Mouse (Mus musculus) c-Kit-negative CD71-positive TER-119-positive erythroid progenitor cells, embryonic 14.5 days (primary cell): Measurements from ENCODE around the gene Tmem268.

Experiments
- DNase-seq: peaks from one replicate; pipeline ENCODE4 v3.0.0-alpha.2; 2013; ENCODE audit warnings: low read depth, low spot score

Gene Tmem268

DNA sequence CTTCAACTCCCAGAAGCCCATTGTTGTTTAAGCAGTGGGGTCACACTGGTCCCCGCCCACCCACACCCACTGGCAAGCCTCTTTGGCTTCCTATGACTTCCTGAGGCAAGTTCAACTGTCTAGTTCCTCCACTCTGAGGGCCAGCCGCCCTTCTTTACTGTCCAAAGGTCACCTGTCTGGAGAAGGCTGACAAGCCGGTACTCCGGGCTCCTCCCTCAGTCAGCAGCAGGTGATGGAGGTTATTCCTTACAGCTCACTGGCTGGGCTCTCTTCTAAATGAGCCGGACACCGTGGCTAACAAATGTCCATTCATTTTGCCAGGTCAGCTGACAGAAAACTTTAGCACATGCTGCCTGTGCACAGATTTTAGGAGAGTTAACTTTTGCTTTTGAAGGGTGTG is 42.2 kb downstream of the Tmem268 start:
- DNase-seq: no peak

DNA sequence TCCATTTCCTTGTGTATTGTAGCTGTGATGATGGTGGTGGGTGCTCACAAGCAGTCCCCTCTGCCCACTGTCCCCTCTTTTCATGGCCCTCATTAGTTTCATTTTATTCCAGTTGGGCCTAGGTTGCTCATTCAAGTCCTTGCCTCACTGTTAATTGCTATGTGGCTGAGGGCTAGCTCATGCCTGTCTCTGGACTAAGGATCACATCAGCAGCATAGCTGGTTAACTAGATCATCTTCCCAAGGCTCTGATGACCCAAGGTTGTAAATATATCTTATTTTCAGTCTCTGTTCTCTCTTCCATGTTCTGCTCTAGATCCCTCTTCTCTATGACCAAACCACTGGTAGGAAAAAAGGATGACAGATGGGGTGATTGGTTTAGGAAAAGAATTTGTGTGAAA is 42.7 kb downstream of the Tmem268 start:
- DNase-seq: no peak

DNA sequence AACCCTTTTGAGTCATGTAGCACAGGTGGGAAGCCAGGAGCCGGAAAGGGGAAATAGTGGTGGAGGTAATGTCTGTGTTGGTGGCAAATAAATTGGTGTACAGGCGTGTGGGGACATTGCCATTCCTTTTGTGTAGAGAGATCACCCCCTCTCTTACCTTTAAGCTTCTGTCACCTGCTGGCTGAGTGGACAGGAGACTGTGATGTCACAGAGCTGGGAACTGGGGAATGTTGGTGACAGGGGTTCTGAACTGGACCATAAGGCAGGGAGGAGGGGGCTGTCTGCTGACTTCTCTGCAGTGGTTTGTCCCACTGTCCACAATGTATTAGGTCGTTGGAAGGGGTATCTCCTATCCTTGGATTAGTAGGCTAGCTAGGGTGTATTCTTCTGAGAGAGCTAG is 46.4 kb downstream of the Tmem268 start, which contains the start of gene Gm11213:
Gene Gm11213 (minus strand): TSS at position 317 of the 400 bp plus-strand sequence.
- DNase-seq: no peak

DNA sequence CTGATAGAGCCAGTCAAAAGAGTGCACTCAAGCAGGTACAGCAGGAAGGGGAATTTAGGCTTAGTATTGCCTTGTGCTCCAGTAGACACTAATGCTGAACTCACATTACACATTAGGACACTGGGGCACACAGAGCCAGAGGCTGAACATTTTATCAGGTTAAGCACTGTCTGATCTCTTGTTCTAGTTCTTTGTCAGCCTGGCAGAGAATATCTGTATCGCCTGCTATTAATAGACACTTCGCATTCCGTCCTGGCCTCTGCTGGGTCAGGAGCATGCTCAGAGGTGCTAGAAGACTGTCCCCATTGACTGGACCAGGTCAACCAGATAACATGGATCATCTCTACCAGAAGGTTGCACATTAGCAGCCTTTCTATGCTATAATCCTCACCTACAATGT is 47.0 kb downstream of the Tmem268 start:
- DNase-seq: no peak

DNA sequence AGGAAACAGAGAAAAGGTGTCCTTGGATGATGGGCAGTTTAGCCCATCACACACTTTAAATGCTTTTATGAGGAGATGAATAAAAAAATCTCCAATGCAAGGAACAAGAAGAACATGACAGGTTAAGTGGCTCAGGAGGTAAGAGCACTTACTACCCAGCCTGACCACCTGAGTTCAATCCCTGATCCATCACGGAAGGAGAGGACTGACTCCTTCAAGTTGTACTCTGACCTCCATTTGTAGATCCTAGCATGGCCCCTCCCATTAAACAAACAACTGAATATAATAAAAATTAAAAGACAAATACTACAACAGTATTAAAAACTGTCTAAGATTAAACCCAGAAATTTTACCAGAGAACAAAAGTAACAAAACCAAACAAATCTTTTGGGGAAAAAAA is 47.4 kb downstream of the Tmem268 start:
- DNase-seq: no peak

DNA sequence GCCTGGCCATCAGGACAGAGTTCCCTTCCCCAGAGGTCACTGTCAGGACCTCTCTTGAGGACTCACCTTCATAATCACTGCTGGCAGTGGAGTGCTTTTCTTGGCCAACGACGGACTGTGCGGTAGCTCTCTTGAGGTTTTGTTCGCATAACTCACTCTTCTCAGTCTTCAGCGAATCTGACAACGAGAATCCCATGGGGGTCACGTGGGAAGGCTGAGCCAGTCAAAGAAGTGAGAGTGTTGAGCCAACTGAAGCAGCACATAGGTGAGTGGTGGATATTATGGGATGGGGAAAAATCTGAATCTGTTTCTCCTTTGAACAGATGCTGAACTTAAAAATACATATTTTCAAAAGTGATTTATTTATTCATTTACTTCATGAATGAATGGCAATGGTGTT is 49.8 kb downstream of the Tmem268 start:
- no peak for DNase-seq

DNA sequence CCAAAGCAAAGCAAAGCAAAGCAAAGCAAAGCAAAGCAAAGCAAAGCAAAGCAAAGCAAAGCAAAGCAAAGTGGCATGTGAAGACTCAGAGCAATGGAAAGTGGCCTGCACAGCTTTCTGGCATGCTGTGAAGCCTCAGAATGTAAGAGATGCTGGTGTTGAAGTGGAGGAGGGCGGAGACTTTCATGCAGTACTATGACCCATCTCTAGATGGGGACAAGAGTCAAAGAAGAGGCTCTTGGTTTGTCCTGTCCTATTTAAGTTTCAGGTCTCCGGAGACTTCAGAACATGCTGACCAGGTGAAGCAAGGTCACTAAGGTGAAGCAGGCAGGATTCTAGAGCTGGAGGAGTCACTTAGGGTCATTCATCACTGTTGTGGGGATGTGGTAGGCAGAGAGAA is 63.3 kb downstream of the Tmem268 start:
- no peak for DNase-seq

DNA sequence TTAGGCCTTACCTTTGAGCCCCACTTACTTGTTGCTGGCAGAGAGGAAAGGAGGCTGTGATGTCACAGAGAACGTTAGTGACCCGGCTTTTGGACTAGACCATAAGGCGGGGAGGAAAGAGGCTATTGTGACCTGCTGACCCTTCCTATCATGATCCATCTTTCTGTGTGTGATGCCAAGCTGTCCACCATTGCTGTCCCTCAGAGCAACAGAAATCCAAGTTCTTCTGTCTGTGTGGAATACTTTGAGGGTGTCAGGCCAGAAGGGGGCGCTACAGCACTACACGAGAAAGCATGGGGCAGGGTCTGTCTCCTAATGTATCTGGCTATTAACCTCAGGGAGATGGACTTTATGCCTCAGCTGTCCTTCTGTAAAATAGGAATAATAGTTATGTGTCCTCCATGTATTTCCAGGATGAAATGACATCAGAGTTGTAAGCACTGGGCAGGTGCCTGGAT is 63.8 kb downstream of the Tmem268 start, which contains the start of gene Tex48:
Gene Tex48 (minus strand): TSS at position 51 of the 458 bp plus-strand sequence.
- no peak for DNase-seq

DNA sequence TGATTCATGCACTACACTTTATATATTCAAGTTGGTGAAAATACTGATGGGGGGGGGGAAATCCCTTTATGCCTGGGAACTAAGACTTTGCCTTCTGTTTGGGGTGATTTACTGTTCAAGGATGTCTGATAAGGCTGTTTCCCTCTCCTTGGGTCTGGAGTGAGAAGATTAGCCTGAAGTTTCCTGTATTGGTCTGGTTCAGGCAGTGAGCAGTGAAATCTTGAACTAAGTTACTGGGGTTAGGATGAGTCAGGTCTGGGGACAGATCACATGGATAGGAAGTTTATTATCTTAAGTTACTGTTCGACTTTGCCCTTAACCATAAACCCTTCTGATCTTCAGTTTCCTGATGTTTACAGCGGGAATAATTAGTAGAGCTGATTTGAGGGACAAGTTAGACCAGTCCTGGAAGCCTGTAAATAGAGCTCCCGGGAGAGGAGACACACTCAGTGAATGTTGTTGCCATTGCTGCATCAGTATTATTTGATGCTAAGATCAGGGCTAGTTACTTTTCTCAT is 67.0 kb downstream of the Tmem268 start:
- DNase-seq: no peak

DNA sequence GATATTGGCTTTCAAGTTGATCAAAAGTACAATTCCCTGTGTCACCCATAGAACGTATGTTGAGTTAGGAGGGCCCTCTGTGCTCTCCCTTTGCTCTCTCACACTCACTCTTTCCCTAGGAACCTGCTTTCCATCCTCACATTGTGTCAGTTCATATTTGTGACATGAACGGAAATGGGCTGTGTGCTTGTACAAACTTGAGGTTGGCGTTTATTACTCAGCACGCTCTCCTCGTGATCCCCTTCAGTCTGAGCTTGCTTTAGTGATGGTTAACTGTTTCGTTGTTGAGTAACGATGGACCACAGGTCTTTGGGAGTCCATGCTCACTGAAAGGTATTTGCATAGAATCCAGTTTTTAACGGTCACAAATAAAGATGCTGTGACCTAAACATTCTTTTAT is 68.5 kb downstream of the Tmem268 start:
- no peak for DNase-seq

DNA sequence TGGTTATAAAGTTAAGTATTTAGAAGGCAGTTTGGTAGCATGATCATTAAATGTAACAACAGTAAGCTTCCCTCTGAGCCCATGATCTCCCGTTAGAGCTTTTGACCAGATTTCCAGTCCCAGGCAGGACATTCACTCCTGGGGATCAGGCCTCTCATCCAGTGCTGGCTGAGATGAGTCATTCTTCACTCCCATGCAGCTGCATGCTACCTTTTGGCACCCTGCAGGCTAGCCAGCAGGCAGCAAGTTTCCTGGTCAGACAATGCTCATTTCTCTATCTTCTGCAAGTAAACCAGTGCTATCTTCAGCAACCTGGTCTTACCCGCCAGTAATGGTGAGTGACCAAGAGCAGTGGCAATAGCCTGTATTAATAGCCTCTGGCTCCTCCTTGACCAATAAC is 74.6 kb downstream of the Tmem268 start:
- no peak for DNase-seq
